In the genomic region with DNA sequence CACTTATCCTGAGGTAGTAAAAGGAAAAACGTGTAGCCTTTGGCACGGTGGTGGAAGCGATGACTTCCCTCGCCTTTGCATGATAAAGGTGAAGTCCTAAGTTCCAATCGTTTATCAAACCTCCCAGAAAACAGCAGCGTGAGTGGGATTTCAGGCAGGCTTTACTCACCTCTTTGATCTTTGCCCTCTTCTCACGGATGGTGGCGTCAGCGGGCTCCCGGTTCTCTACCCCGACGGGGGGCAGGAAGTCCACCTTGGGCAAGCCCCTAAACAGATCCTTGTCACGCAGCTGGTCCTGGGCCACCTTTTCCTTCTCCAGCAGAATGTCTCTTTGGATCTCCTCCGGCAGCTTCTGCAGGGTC, we compare ENCODE assay signal across 7 mouse cellular contexts. TPM values are rescaled to one million over a fixed set of nuclear protein-coding genes. Genes with fewer than 3 reads are reported as not detected.
DNase-seq lines count a peak whose midpoint lies in the region; ATAC-seq and TF ChIP-seq lines count a peak whose summit lies in the region.

No protein-coding gene starts in this region.

- no peak for ATAC-seq in embryonic facial prominence, embryonic 11.5 days (replicated peaks; ENCODE audit: insufficient number of reproducible peaks, low FRiP score, low TSS enrichment, low read depth)
- peak; percentile 2; the same call in 1 of the 2 replicates for ATAC-seq in hindbrain, embryonic 13.5 days (ENCODE audit: low FRiP score)
- ATAC-seq in liver, embryonic 16.5 days (ENCODE audit: low read depth) = 0 out of 2 replicates have a peak, but pooled peaks have one; percentile 1
- 0 out of 2 replicates have a peak, but pooled peaks have one; percentile 0 for ATAC-seq in stomach, postnatal 0 days (ENCODE audit: low FRiP score, low TSS enrichment)

- no peaks in the 10 kb centered on the region for H3K27me3 ChIP-seq in testis, adult 2 months (ENCODE audit: control insufficient read depth, insufficient read depth, low read length)
- H3K27me3 ChIP-seq in embryonic facial prominence, embryonic 11.5 days (ENCODE audit: control insufficient read depth, insufficient read depth, low read length) = no peaks in the 10 kb centered on the region
- peaks cover 24% of the 10 kb centered on the region for H3K27me3 ChIP-seq in hindbrain, embryonic 13.5 days
- H3K27me3 ChIP-seq in liver, embryonic 16.5 days (ENCODE audit: control insufficient read depth, insufficient read depth, low read depth, low read length) = no peaks in the 10 kb centered on the region
- no peaks in the 10 kb centered on the region for H3K27me3 ChIP-seq in stomach, postnatal 0 days (ENCODE audit: control insufficient read depth, insufficient read depth, low read length)

- peak overlapping the region; percentile 51 for H3K9ac ChIP-seq in embryonic facial prominence, embryonic 11.5 days (replicated peaks; ENCODE audit: low read length)
- peak overlapping the region; percentile 80 for H3K9ac ChIP-seq in hindbrain, embryonic 13.5 days
- peak overlapping the region; percentile 98 for H3K9ac ChIP-seq in liver, embryonic 16.5 days (ENCODE audit: low read depth, low read length)
- H3K9ac ChIP-seq in stomach, postnatal 0 days (ENCODE audit: low read length) = peak overlapping the region; percentile 77

- H3K4me3 ChIP-seq in testis, adult 2 months (ENCODE audit: control insufficient read depth, low read depth, low read length) = peak overlapping the region; percentile 1; the same call in 1 of the 2 replicates
- peak overlapping the region; percentile 74 for H3K4me3 ChIP-seq in embryonic facial prominence, embryonic 11.5 days (ENCODE audit: low read depth, low read length)
- H3K4me3 ChIP-seq in hindbrain, embryonic 13.5 days = peak overlapping the region; percentile 82
- H3K4me3 ChIP-seq in liver, embryonic 16.5 days (ENCODE audit: low read depth, low read length) = peak overlapping the region; percentile 78
- peak overlapping the region; percentile 86 for H3K4me3 ChIP-seq in stomach, postnatal 0 days (ENCODE audit: low read depth, low read length)

- peak overlapping the region; percentile 99 for H3K4me2 ChIP-seq in embryonic facial prominence, embryonic 11.5 days (ENCODE audit: low read depth, low read length)
- H3K4me2 ChIP-seq in hindbrain, embryonic 13.5 days = peak overlapping the region; percentile 100
- peak overlapping the region; percentile 90 for H3K4me2 ChIP-seq in liver, embryonic 16.5 days (ENCODE audit: low read depth, low read length)
- peak overlapping the region; percentile 100 for H3K4me2 ChIP-seq in stomach, postnatal 0 days (replicated peaks; ENCODE audit: low read depth)

- H3K4me1 ChIP-seq in testis, adult 2 months (ENCODE audit: control insufficient read depth, insufficient read depth, low read length) = peaks cover 2% of the 10 kb centered on the region
- no peaks in the 10 kb centered on the region; the same call in 1 of the 2 replicates for H3K4me1 ChIP-seq in embryonic facial prominence, embryonic 11.5 days (ENCODE audit: control insufficient read depth, insufficient read depth, low read length)
- peaks cover 28% of the 10 kb centered on the region for H3K4me1 ChIP-seq in hindbrain, embryonic 13.5 days (replicated peaks)
- peaks cover 25% of the 10 kb centered on the region for H3K4me1 ChIP-seq in liver, embryonic 16.5 days (ENCODE audit: control insufficient read depth, low read depth, low read length)
- H3K4me1 ChIP-seq in stomach, postnatal 0 days (replicated peaks; ENCODE audit: control insufficient read depth, insufficient read depth) = 0 out of 2 replicates have a peak, but pooled peaks cover 4% of the 10 kb centered on the region

- no peak for TF ChIP-seq EP300 in stomach, postnatal 0 days (optimal IDR thresholded peaks at IDR 0.05)

- no peak for TF ChIP-seq POLR2A in testis, adult 2 months (IDR thresholded peaks at IDR 0.05; ENCODE audit: control insufficient read depth, low read depth, low read length)

- H3K36me3 ChIP-seq in testis, adult 2 months (ENCODE audit: control insufficient read depth, insufficient read depth, low read length) = no peaks in the 10 kb centered on the region
- H3K36me3 ChIP-seq in embryonic facial prominence, embryonic 11.5 days (replicated peaks; ENCODE audit: control insufficient read depth, insufficient read depth, low read depth, low read length) = no peaks in the 10 kb centered on the region
- H3K36me3 ChIP-seq in hindbrain, embryonic 13.5 days = no peaks in the 10 kb centered on the region
- no peaks in the 10 kb centered on the region; the same call in none of the 2 replicates for H3K36me3 ChIP-seq in liver, embryonic 16.5 days (ENCODE audit: control insufficient read depth, insufficient read depth)
- H3K36me3 ChIP-seq in stomach, postnatal 0 days (ENCODE audit: control insufficient read depth, insufficient read depth, low read length) = no peaks in the 10 kb centered on the region

- no peak for DNase-seq in testis, postnatal 10 days (ENCODE audit: low spot score)
- no peak for DNase-seq in embryonic facial prominence, embryonic 11.5 days (ENCODE audit: low spot score)
- peak; percentile 52 for DNase-seq in stomach, postnatal 0 days (ENCODE audit: low spot score)
- no peak for DNase-seq in MN1 (ENCODE audit: low spot score)

- WGBS in embryonic facial prominence, embryonic 11.5 days = under 1% methylated on average over 14 of the region's 14 CpGs
- 1% methylated on average over 14 of the region's 14 CpGs for whole genome bisulfite sequencing in hindbrain, embryonic 13.5 days
- WGBS in liver, embryonic 16.5 days (ENCODE audit: insufficient replicate concordance) = under 1% methylated on average over 14 of the region's 14 CpGs
- 1% methylated on average over 14 of the region's 14 CpGs for WGBS in stomach, postnatal 0 days

- no peak for TF ChIP-seq CTCF in testis, adult 2 months (IDR thresholded peaks at IDR 0.05; ENCODE audit: control insufficient read depth, insufficient read depth, insufficient replicate concordance, low read depth, low read length)
- no peak for TF ChIP-seq CTCF in stomach, postnatal 0 days (IDR thresholded peaks at IDR 0.05; ENCODE audit: low read depth)

- H3K9me3 ChIP-seq in embryonic facial prominence, embryonic 11.5 days (replicated peaks; ENCODE audit: control insufficient read depth, low read length) = no peaks in the 10 kb centered on the region
- no peaks in the 10 kb centered on the region for H3K9me3 ChIP-seq in hindbrain, embryonic 13.5 days
- no peaks in the 10 kb centered on the region for H3K9me3 ChIP-seq in liver, embryonic 16.5 days (replicated peaks; ENCODE audit: control insufficient read depth, low read length)
- H3K9me3 ChIP-seq in stomach, postnatal 0 days (ENCODE audit: control insufficient read depth, low read length) = no peaks in the 10 kb centered on the region

- no peak overlapping the region for H3K27ac ChIP-seq in testis, adult 2 months (ENCODE audit: control insufficient read depth, insufficient read depth, low read depth, low read length)
- H3K27ac ChIP-seq in embryonic facial prominence, embryonic 11.5 days (replicated peaks; ENCODE audit: low read depth, low read length) = no peak overlapping the region
- H3K27ac ChIP-seq in hindbrain, embryonic 13.5 days = peak overlapping the region; percentile 44; the same call in 1 of the 2 replicates
- H3K27ac ChIP-seq in liver, embryonic 16.5 days (ENCODE audit: low read length) = peak overlapping the region; percentile 88
- H3K27ac ChIP-seq in stomach, postnatal 0 days (replicated peaks) = peak overlapping the region; percentile 70

RNA-seq across cellular contexts. Expression of a gene that starts 2.2 kb away (rescaled TPM):
- polyA plus RNA-seq in testis, adult 2 months (2012; rRNA removed) = 0.36 and 0.60 TPM in 2 replicates
- polyA plus RNA-seq in embryonic facial prominence, embryonic 11.5 days (2014; fragmentation: Nextera tagmentation; extraction: Ambion mirVana) = 2.8 and 3.1 TPM in 2 replicates
- polyA plus RNA-seq in hindbrain, embryonic 13.5 days (2015; fragmentation: Nextera tagmentation; extraction: Ambion mirVana) = 3.4 and 3.5 TPM in 2 replicates
- polyA plus RNA-seq in liver, embryonic 16.5 days (2015; fragmentation: Nextera tagmentation; extraction: Ambion mirVana) = 12.5 and 14.2 TPM in 2 replicates
- polyA plus RNA-seq in stomach, postnatal 0 days (2015; fragmentation: Nextera tagmentation; extraction: Ambion mirVana) = 11.0 and 11.1 TPM in 2 replicates

Comparison
In these comparisons a context has a peak if more than half of its experiments do, and no peak if none do; other contexts are left out.
1. H3K27ac ChIP-seq: peak in hindbrain, embryonic 13.5 days (single experiment), liver, embryonic 16.5 days (single experiment) and stomach, postnatal 0 days (single experiment); none in testis, adult 2 months (single experiment) and embryonic facial prominence, embryonic 11.5 days (single experiment).
2. H3K4me3 ChIP-seq: peak in every context shown above with its lines; median percentile 86 in stomach, postnatal 0 days; 82 in hindbrain, embryonic 13.5 days; 78 in liver, embryonic 16.5 days; 74 in embryonic facial prominence, embryonic 11.5 days; 1 in testis, adult 2 months.
3. Peak in every context shown above with its lines, with median percentiles within 50 percentile points of each other: H3K4me2 ChIP-seq and H3K9ac ChIP-seq.